Mouse (Mus musculus): ENCODE measurements at regions not wholly inside any gene's neighbourhood (a gene's known extent, or its start where the extent isn't known, plus 50 kb on each side); places are given as distances from the start of the nearest gene placed in this dataset.

GRCm38 (mm10) chr17:45341573-45341972 is 92.0 kb downstream of the Cdc5l start:
- no peak for DNase-seq (ENCODE audit: low read depth)

GRCm38 (mm10) chr17:45340851-45341250 is 92.7 kb downstream of the Cdc5l start:
- no peak for DNase-seq (ENCODE audit: low read depth)

- no peak for DNase-seq (ENCODE audit: low read depth)
Observed at GRCm38 (mm10) chr17:45339226-45339625, 94.3 kb downstream of the Cdc5l start.

GRCm38 (mm10) chr17:45338086-45338485 is 95.5 kb downstream of the Cdc5l start:
- DNase-seq (ENCODE audit: low read depth): no peak

- no peak for DNase-seq (ENCODE audit: low read depth)
Observed at GRCm38 (mm10) chr17:45335586-45336151, 97.9 kb downstream of the Cdc5l start.

- no peak for DNase-seq (ENCODE audit: low read depth)
Observed at GRCm38 (mm10) chr17:45334732-45335381, 98.7 kb downstream of the Cdc5l start.

GRCm38 (mm10) chr17:45332321-45332720 is 101.2 kb downstream of the Cdc5l start:
- no peak for DNase-seq (ENCODE audit: low read depth)

- DNase-seq (ENCODE audit: low read depth): no peak
Observed at GRCm38 (mm10) chr17:45329241-45329640, 104.3 kb downstream of the Cdc5l start.

- no peak for DNase-seq (ENCODE audit: low read depth)
Observed at GRCm38 (mm10) chr17:45326726-45327125, 106.8 kb downstream of the Cdc5l start.

GRCm38 (mm10) chr17:45326173-45326572 is 107.4 kb downstream of the Cdc5l start:
- DNase-seq (ENCODE audit: low read depth): no peak

- no peak for DNase-seq (ENCODE audit: low read depth)
Observed at GRCm38 (mm10) chr17:45322842-45323241, 110.7 kb downstream of the Cdc5l start.

GRCm38 (mm10) chr17:45320074-45320473 is 113.5 kb downstream of the Cdc5l start:
- DNase-seq (ENCODE audit: low read depth): no peak

GRCm38 (mm10) chr17:45318211-45319076 is 115.1 kb downstream of the Cdc5l start:
- DNase-seq (ENCODE audit: low read depth): no peak

- no peak for DNase-seq (ENCODE audit: low read depth)
Observed at GRCm38 (mm10) chr17:45312510-45313266, 120.8 kb downstream of the Cdc5l start.

- DNase-seq (ENCODE audit: low read depth): no peak
Observed at GRCm38 (mm10) chr17:45306506-45306905, 127.0 kb downstream of the Cdc5l start.

- DNase-seq (ENCODE audit: low read depth): no peak
Observed at GRCm38 (mm10) chr17:45303183-45303582, 130.4 kb downstream of the Cdc5l start.

GRCm38 (mm10) chr17:45298355-45298754 is 135.2 kb downstream of the Cdc5l start:
- no peak for DNase-seq (ENCODE audit: low read depth)

GRCm38 (mm10) chr17:45297860-45298259 is 135.7 kb downstream of the Cdc5l start:
- no peak for DNase-seq (ENCODE audit: low read depth)

- no peak for DNase-seq (ENCODE audit: low read depth)
Observed at GRCm38 (mm10) chr17:45296363-45296762, 137.2 kb downstream of the Cdc5l start.

- no peak for DNase-seq (ENCODE audit: low read depth)
Observed at GRCm38 (mm10) chr17:45294886-45295285, 138.7 kb downstream of the Cdc5l start.

GRCm38 (mm10) chr17:45294256-45294865 is 139.2 kb downstream of the Cdc5l start:
- no peak for DNase-seq (ENCODE audit: low read depth)

GRCm38 (mm10) chr17:45292883-45293282 is 140.7 kb downstream of the Cdc5l start:
- DNase-seq (ENCODE audit: low read depth): no peak

All from c-Kit-positive CD71-positive TER-119-negative erythroid progenitor cells, embryonic 14.5 days (primary cell).